28 mouse cellular contexts compared by ENCODE assay signal in genomic region chr13:45446636-45447035, GRCm38 (mm10). TPM values are rescaled to one million over a fixed set of nuclear protein-coding genes. Genes with fewer than 3 reads are reported as not detected.
DNase-seq lines count a peak whose midpoint lies in the region; ATAC-seq and TF ChIP-seq lines count a peak whose summit lies in the region.
"Had no signal": no experiment of that assay in that cellular context is flagged by ENCODE, and none has a peak within 500 bp of the region (broad histone marks: within the 10 kb centered on the region; RNA-seq: fewer than 3 reads in every experiment).

No protein-coding gene starts in this region.

- peak; percentile 48 for DNase-seq in hindbrain, embryonic 10.5 days (ENCODE audit: low spot score)
- DNase-seq in hindbrain, postnatal 0 days (ENCODE audit: low spot score): no peak
- DNase-seq in embryo, embryonic 10.5 days (ENCODE audit: low spot score): peak; percentile 68
- peak; percentile 74 for DNase-seq in limb, embryonic 11.5 days (ENCODE audit: low spot score)
- no peak for DNase-seq in right cerebral cortex, postnatal 25 days
- DNase-seq in spleen, postnatal 36 days (ENCODE audit: low spot score in 2 of 2): no peak
- DNase-seq: adrenal gland, postnatal 14 days; B cell, adult 2 months; cerebellum, adult 8-10 months; cerebellum, postnatal 36 days; gastrocnemius, postnatal 10 days; heart, adult 18-20 months; heart, postnatal 14 days; kidney, adult 11 months; liver, embryonic 13.5 days; lung, adult 2 months; lung, postnatal 14 days; midbrain, embryonic 14.5 days; right cerebral cortex, adult 18-20 months had no signal

- H3K36me3 ChIP-seq in hindbrain, embryonic 10.5 days: no peaks in the 10 kb centered on the region
- no peaks in the 10 kb centered on the region for H3K36me3 ChIP-seq in hindbrain, postnatal 0 days (ENCODE audit: insufficient read depth, low read length)
- no peaks in the 10 kb centered on the region for H3K36me3 ChIP-seq in C2C12 (ENCODE audit: control insufficient read depth, insufficient read depth)
- no peaks in the 10 kb centered on the region for H3K36me3 ChIP-seq in limb, embryonic 11.5 days (ENCODE audit: control insufficient read depth, insufficient read depth, low read length)
- H3K36me3 ChIP-seq: embryonic facial prominence, embryonic 13.5 days; heart, embryonic 13.5 days; hindbrain, embryonic 12.5 days; limb, embryonic 13.5 days; liver, embryonic 13.5 days; neural tube, embryonic 13.5 days had no signal

- no peaks in the 10 kb centered on the region for H3K79me2 ChIP-seq in C2C12 (ENCODE audit: control insufficient read depth, insufficient read depth)

- ATAC-seq in hindbrain, postnatal 0 days: no peak
- no peak for ATAC-seq in limb, embryonic 11.5 days (ENCODE audit: insufficient number of reproducible peaks, low FRiP score, low TSS enrichment, low read depth)
- ATAC-seq: forebrain, embryonic 14.5 days had no signal

- no peaks in the 10 kb centered on the region for H3K79me3 ChIP-seq in C2C12 (ENCODE audit: low read depth)

- H3K4me1 ChIP-seq in hindbrain, embryonic 10.5 days (replicated peaks): peaks cover 25% of the 10 kb centered on the region
- no peaks in the 10 kb centered on the region for H3K4me1 ChIP-seq in hindbrain, postnatal 0 days (ENCODE audit: insufficient read depth, low read length)
- H3K4me1 ChIP-seq in limb, embryonic 11.5 days (ENCODE audit: control insufficient read depth, insufficient read depth, low read length): peaks cover 11% of the 10 kb centered on the region

- no peak overlapping the region for H3ac ChIP-seq in C2C12 (ENCODE audit: control insufficient read depth, insufficient read length, low read depth)

- H3K4me2 ChIP-seq in hindbrain, postnatal 0 days (ENCODE audit: low read depth, low read length): no peak overlapping the region
- H3K4me2 ChIP-seq in limb, embryonic 11.5 days (ENCODE audit: low read depth, severe bottlenecking): no peak overlapping the region
- H3K4me2 ChIP-seq: embryonic facial prominence, embryonic 13.5 days; heart, embryonic 13.5 days; hindbrain, embryonic 12.5 days; limb, embryonic 13.5 days; liver, embryonic 13.5 days; neural tube, embryonic 13.5 days had no signal

- H3K4me3 ChIP-seq in hindbrain, embryonic 10.5 days: no peak overlapping the region
- H3K4me3 ChIP-seq in hindbrain, postnatal 0 days (ENCODE audit: low read length): no peak overlapping the region
- no peak overlapping the region for H3K4me3 ChIP-seq in C2C12 (ENCODE audit: insufficient read depth, poor library complexity, severe bottlenecking)
- H3K4me3 ChIP-seq in limb, embryonic 11.5 days (ENCODE audit: low read depth, low read length): no peak overlapping the region
- H3K4me3 ChIP-seq: embryonic facial prominence, embryonic 13.5 days; erythroblast, embryonic 14.5 days; heart, embryonic 13.5 days; hindbrain, embryonic 12.5 days; limb, embryonic 13.5 days; liver, embryonic 13.5 days; neural tube, embryonic 13.5 days had no signal

- no peak for TF ChIP-seq CTCF in hindbrain, postnatal 0 days (IDR thresholded peaks at IDR 0.05; ENCODE audit: low read depth)
- TF ChIP-seq CTCF in C2C12 (IDR thresholded peaks at IDR 0.05; ENCODE audit: control insufficient read depth, insufficient read depth, insufficient read length): no peak

- 69% methylated on average over 1 of the region's 1 CpGs for WGBS in hindbrain, embryonic 10.5 days
- WGBS in hindbrain, postnatal 0 days: 87% methylated on average over 1 of the region's 1 CpGs
- WGBS in limb, embryonic 11.5 days: 35% methylated on average over 1 of the region's 1 CpGs

- H3K9ac ChIP-seq in hindbrain, postnatal 0 days (replicated peaks; ENCODE audit: low read length): no peak overlapping the region
- no peak overlapping the region for H3K9ac ChIP-seq in limb, embryonic 11.5 days (ENCODE audit: low read length)
- H3K9ac ChIP-seq: embryonic facial prominence, embryonic 13.5 days; heart, embryonic 13.5 days; hindbrain, embryonic 12.5 days; limb, embryonic 13.5 days; liver, embryonic 13.5 days; neural tube, embryonic 13.5 days had no signal

- H3K27ac ChIP-seq in hindbrain, embryonic 10.5 days: no peak overlapping the region
- no peak overlapping the region for H3K27ac ChIP-seq in hindbrain, postnatal 0 days
- no peak overlapping the region for H3K27ac ChIP-seq in limb, embryonic 11.5 days (replicated peaks; ENCODE audit: low read depth, low read length)
- H3K27ac ChIP-seq: embryonic facial prominence, embryonic 13.5 days; heart, embryonic 13.5 days; hindbrain, embryonic 12.5 days; kidney, postnatal 0 days; limb, embryonic 13.5 days; liver, embryonic 13.5 days; neural tube, embryonic 13.5 days had no signal

- no peaks in the 10 kb centered on the region for H3K9me3 ChIP-seq in hindbrain, embryonic 10.5 days
- H3K9me3 ChIP-seq in hindbrain, postnatal 0 days (ENCODE audit: low read length): no peaks in the 10 kb centered on the region
- no peaks in the 10 kb centered on the region for H3K9me3 ChIP-seq in limb, embryonic 11.5 days (ENCODE audit: control insufficient read depth, low read length)
- H3K9me3 ChIP-seq: embryonic facial prominence, embryonic 13.5 days; heart, embryonic 13.5 days; hindbrain, embryonic 12.5 days; limb, embryonic 13.5 days; liver, embryonic 13.5 days; neural tube, embryonic 13.5 days had no signal

- H3K27me3 ChIP-seq in hindbrain, embryonic 10.5 days (ENCODE audit: insufficient read depth, poor library complexity, severe bottlenecking): no peaks in the 10 kb centered on the region
- H3K27me3 ChIP-seq in hindbrain, postnatal 0 days (ENCODE audit: insufficient read depth, low read length): no peaks in the 10 kb centered on the region
- no peaks in the 10 kb centered on the region for H3K27me3 ChIP-seq in C2C12 (ENCODE audit: control insufficient read depth, insufficient read depth, insufficient read length)
- H3K27me3 ChIP-seq in limb, embryonic 11.5 days (ENCODE audit: control insufficient read depth, insufficient read depth, low read length): no peaks in the 10 kb centered on the region
- H3K27me3 ChIP-seq: embryonic facial prominence, embryonic 13.5 days; heart, embryonic 13.5 days; hindbrain, embryonic 12.5 days; limb, embryonic 13.5 days; neural tube, embryonic 13.5 days had no signal

TF ChIP-seq in C2C12, 6 proteins besides CTCF, POLR2A, EP300 and RAD21:
- TF ChIP-seq MYOD1 (IDR thresholded peaks at IDR 0.05; ENCODE audit: control insufficient read depth, insufficient read length, low read depth) (peak; percentile 64), CEBPB (IDR thresholded peaks at IDR 0.05; ENCODE audit: low read depth) (no peak), USF1 (IDR thresholded peaks at IDR 0.05; ENCODE audit: low read depth) (no peak), MAX (IDR thresholded peaks at IDR 0.05) (no peak)

RNA-seq across cellular contexts. Expression of gene Mylip, which starts 57.1 kb away (rescaled TPM):
- 8.0 and 8.1 TPM in 2 replicates for polyA plus RNA-seq in hindbrain, embryonic 10.5 days (2016; fragmentation: Nextera tagmentation; extraction: Ambion mirVana)
- 13.0 and 15.1 TPM in 2 replicates for total RNA-seq in hindbrain, postnatal 0 days (2014; rRNA removed)
- 4.4 and 4.6 TPM in 2 replicates for polyA plus RNA-seq in hindbrain, postnatal 0 days (2015; fragmentation: Nextera tagmentation; extraction: Ambion mirVana)
- 4.8 TPM for polyA plus RNA-seq in C2C12 (2012; fragmentation: generic; extraction: Trizol)
- 10.8 and 11.4 TPM in 2 replicates for polyA plus RNA-seq in limb, embryonic 11.5 days (2014; fragmentation: Nextera tagmentation; extraction: Ambion mirVana)

Comparison
In these comparisons a context has a peak if more than half of its experiments do, and no peak if none do; other contexts are left out.
1. DNase-seq: peak in hindbrain, embryonic 10.5 days (single experiment), embryo, embryonic 10.5 days (single experiment) and limb, embryonic 11.5 days (single experiment); none in hindbrain, postnatal 0 days (single experiment), right cerebral cortex, postnatal 25 days (single experiment) and spleen, postnatal 36 days (0 of 2).